Mouse (Mus musculus): Measurements from ENCODE around the gene Tanc1. TPM values are rescaled to one million over a fixed set of nuclear protein-coding genes. Genes with fewer than 3 reads are reported as not detected.
A peak's percentile ranks its signal among the peaks of the same experiment; 100 is the strongest.

Gene Tanc1
- polyA plus RNA-seq, 1 experiment: 7.2 TPM

GRCm38 (mm10) chr2:59723311-59723710, 111.5 kb downstream of the Tanc1 start:
- no peak for TF ChIP-seq CTCF (IDR thresholded peaks at IDR 0.05; ENCODE audit: borderline replicate concordance, extremely low read depth, insufficient read depth, insufficient read length)
- no peak for TF ChIP-seq POLR2A (IDR thresholded peaks at IDR 0.05; ENCODE audit: borderline replicate concordance, extremely low read depth, insufficient read depth, insufficient read length, poor library complexity, severe bottlenecking)
- no peak for DNase-seq (ENCODE audit: low read depth)

GRCm38 (mm10) chr2:59725518-59726185, 113.8 kb downstream of the Tanc1 start:
- no peak for TF ChIP-seq CTCF (IDR thresholded peaks at IDR 0.05; ENCODE audit: borderline replicate concordance, extremely low read depth, insufficient read depth, insufficient read length)
- TF ChIP-seq POLR2A (IDR thresholded peaks at IDR 0.05; ENCODE audit: borderline replicate concordance, extremely low read depth, insufficient read depth, insufficient read length, poor library complexity, severe bottlenecking): no peak
- DNase-seq (ENCODE audit: low read depth): peak; percentile 51

GRCm38 (mm10) chr2:59731831-59732230, 120.0 kb downstream of the Tanc1 start:
- DNase-seq (ENCODE audit: low read depth): no peak
- no peak for TF ChIP-seq CTCF (IDR thresholded peaks at IDR 0.05; ENCODE audit: borderline replicate concordance, extremely low read depth, insufficient read depth, insufficient read length)
- TF ChIP-seq POLR2A (IDR thresholded peaks at IDR 0.05; ENCODE audit: borderline replicate concordance, extremely low read depth, insufficient read depth, insufficient read length, poor library complexity, severe bottlenecking): no peak

- TF ChIP-seq POLR2A (IDR thresholded peaks at IDR 0.05; ENCODE audit: borderline replicate concordance, extremely low read depth, insufficient read depth, insufficient read length, poor library complexity, severe bottlenecking): no peak
- TF ChIP-seq CTCF (IDR thresholded peaks at IDR 0.05; ENCODE audit: borderline replicate concordance, extremely low read depth, insufficient read depth, insufficient read length): no peak
- DNase-seq (ENCODE audit: low read depth): no peak
Observed at GRCm38 (mm10) chr2:59733410-59733809, 121.6 kb downstream of the Tanc1 start.

GRCm38 (mm10) chr2:59736401-59736898, 124.6 kb downstream of the Tanc1 start:
- no peak for TF ChIP-seq POLR2A (IDR thresholded peaks at IDR 0.05; ENCODE audit: borderline replicate concordance, extremely low read depth, insufficient read depth, insufficient read length, poor library complexity, severe bottlenecking)
- TF ChIP-seq CTCF (IDR thresholded peaks at IDR 0.05; ENCODE audit: borderline replicate concordance, extremely low read depth, insufficient read depth, insufficient read length): no peak

GRCm38 (mm10) chr2:59737368-59737767, 125.5 kb downstream of the Tanc1 start:
- TF ChIP-seq POLR2A (IDR thresholded peaks at IDR 0.05; ENCODE audit: borderline replicate concordance, extremely low read depth, insufficient read depth, insufficient read length, poor library complexity, severe bottlenecking) (no peak), CTCF (IDR thresholded peaks at IDR 0.05; ENCODE audit: borderline replicate concordance, extremely low read depth, insufficient read depth, insufficient read length) (no peak)

More at GRCm38 (mm10) chr2:59736401-59736898, 124.6 kb downstream of the Tanc1 start:
- DNase-seq (ENCODE audit: low read depth): peak; percentile 91

GRCm38 (mm10) chr2:59738356-59738755, 126.5 kb downstream of the Tanc1 start:
- TF ChIP-seq POLR2A (IDR thresholded peaks at IDR 0.05; ENCODE audit: borderline replicate concordance, extremely low read depth, insufficient read depth, insufficient read length, poor library complexity, severe bottlenecking): no peak
- TF ChIP-seq CTCF (IDR thresholded peaks at IDR 0.05; ENCODE audit: borderline replicate concordance, extremely low read depth, insufficient read depth, insufficient read length): no peak
- DNase-seq (ENCODE audit: low read depth): no peak

More at GRCm38 (mm10) chr2:59737368-59737767, 125.5 kb downstream of the Tanc1 start:
- DNase-seq (ENCODE audit: low read depth): no peak

- no peak for DNase-seq (ENCODE audit: low read depth)
- TF ChIP-seq POLR2A (IDR thresholded peaks at IDR 0.05; ENCODE audit: borderline replicate concordance, extremely low read depth, insufficient read depth, insufficient read length, poor library complexity, severe bottlenecking) (no peak), CTCF (IDR thresholded peaks at IDR 0.05; ENCODE audit: borderline replicate concordance, extremely low read depth, insufficient read depth, insufficient read length) (no peak)
Observed at GRCm38 (mm10) chr2:59739036-59739435, 127.2 kb downstream of the Tanc1 start.

GRCm38 (mm10) chr2:59742500-59743116, 130.8 kb downstream of the Tanc1 start:
- no peak for DNase-seq (ENCODE audit: low read depth)
- TF ChIP-seq POLR2A (IDR thresholded peaks at IDR 0.05; ENCODE audit: borderline replicate concordance, extremely low read depth, insufficient read depth, insufficient read length, poor library complexity, severe bottlenecking) (no peak), CTCF (IDR thresholded peaks at IDR 0.05; ENCODE audit: borderline replicate concordance, extremely low read depth, insufficient read depth, insufficient read length) (no peak)

GRCm38 (mm10) chr2:59745428-59745827, 133.6 kb downstream of the Tanc1 start:
- peak; percentile 87 for DNase-seq (ENCODE audit: low read depth)
- TF ChIP-seq CTCF (IDR thresholded peaks at IDR 0.05; ENCODE audit: borderline replicate concordance, extremely low read depth, insufficient read depth, insufficient read length) (peak; percentile 82), POLR2A (IDR thresholded peaks at IDR 0.05; ENCODE audit: borderline replicate concordance, extremely low read depth, insufficient read depth, insufficient read length, poor library complexity, severe bottlenecking) (no peak)

- no peak for DNase-seq (ENCODE audit: low read depth)
- TF ChIP-seq CTCF (IDR thresholded peaks at IDR 0.05; ENCODE audit: borderline replicate concordance, extremely low read depth, insufficient read depth, insufficient read length) (no peak), POLR2A (IDR thresholded peaks at IDR 0.05; ENCODE audit: borderline replicate concordance, extremely low read depth, insufficient read depth, insufficient read length, poor library complexity, severe bottlenecking) (no peak)
Observed at GRCm38 (mm10) chr2:59746070-59746469, 134.2 kb downstream of the Tanc1 start.

Measured in brain, embryonic 14.5 days (tissue).